Mouse (Mus musculus) layer of hippocampus, postnatal 25 days (tissue): ENCODE results near the gene Uqcrq. TPM values are rescaled to one million over a fixed set of nuclear protein-coding genes. Genes with fewer than 3 reads are reported as not detected.

ENCODE experiments used
- DNase-seq, 2 experiments: peaks; one replicate each; pipeline ENCODE4 v3.0.0; 2022; ENCODE audit warnings: mixed read lengths in 2 of 2, low spot score in 1 of 2; ENCODE audit errors: extremely low spot score in 1 of 2
- total RNA-seq, 2 experiments: library from RNA; stranded (reverse); gene quantifications; 2 replicates each; pipeline ENCODE4 v1.2.3; 2021

Uqcrq gene
- 100 to 1,000 TPM; 444 to 504 TPM for total RNA-seq

GRCm38 (mm10) chr11:53430670-53431346, at the start of gene Uqcrq, which contains the start of gene Gdf9:
Gene Uqcrq (minus strand): TSS chr11:53430831.
Gene Gdf9 (plus strand): TSS chr11:53431023.
- DNase-seq = peak; percentile 97

DNA sequence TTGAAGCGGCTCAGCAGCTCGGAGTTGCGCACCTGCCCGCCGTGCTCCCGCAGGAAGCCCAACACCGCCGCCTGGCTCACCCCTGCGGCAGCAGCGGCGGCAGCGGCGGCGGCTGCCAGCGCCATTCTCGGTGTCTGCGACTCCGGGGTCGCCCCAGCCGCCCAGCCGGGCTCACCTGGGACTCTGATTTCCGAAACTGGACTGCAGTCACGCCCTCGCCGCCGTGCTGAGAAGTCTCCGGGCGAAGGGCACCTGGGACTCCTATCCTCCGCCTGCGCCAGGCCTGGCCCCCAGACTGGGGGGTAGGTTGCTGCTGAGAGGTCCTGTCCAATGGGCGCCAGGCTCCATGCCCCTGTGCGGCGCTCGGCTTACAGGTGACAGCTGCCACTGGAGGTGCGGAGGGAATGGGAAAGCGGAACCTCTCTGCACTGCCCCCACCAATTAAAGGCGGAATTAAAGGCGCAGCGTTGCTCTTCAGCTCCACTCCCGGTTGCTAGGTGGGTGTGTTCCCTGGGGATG, 49.2 kb upstream of the Uqcrq start, which contains the start of the genes Gm9945 and Sowaha:
Gene Gm9945, plus strand, starts transcription at position 384 of the 519 bp plus-strand sequence.
Gene Sowaha, minus strand, starts transcription at position 492 of the 519 bp plus-strand sequence.
- DNase-seq = peak; percentile 58 to 66

DNA sequence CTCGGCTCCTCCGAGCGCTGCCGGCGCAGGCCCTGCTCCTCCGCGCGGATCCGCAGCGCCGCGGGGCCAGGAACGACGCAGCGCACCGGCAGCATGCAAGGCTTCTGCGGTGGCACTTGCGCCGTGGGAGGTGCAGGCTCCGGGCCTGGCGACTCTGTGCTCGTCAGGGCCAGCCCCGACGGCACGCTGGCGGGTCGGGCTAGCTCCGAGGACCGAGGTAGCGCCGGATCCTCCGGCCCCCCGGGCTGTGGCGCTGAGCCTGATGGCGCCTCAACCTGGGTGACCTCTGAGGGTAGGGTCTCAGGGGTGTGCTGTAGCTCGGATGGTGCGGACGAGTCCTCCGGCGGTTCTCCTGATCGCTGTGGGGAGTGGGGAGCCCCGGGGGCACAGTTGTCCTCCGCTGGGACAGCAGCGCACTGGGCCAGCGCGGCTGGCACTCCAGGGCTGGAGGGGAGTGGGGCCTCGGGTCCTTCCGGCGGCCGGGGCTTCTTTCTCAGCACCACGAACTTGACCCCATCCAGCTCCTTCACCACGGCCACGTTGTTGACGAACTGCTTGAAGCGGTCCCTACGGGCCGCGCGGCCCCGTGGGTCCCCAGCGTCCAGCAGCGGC, 48.6 kb upstream of the Uqcrq start:
- peak in 1 of 2 experiments; percentile 48 for DNase-seq

DNA sequence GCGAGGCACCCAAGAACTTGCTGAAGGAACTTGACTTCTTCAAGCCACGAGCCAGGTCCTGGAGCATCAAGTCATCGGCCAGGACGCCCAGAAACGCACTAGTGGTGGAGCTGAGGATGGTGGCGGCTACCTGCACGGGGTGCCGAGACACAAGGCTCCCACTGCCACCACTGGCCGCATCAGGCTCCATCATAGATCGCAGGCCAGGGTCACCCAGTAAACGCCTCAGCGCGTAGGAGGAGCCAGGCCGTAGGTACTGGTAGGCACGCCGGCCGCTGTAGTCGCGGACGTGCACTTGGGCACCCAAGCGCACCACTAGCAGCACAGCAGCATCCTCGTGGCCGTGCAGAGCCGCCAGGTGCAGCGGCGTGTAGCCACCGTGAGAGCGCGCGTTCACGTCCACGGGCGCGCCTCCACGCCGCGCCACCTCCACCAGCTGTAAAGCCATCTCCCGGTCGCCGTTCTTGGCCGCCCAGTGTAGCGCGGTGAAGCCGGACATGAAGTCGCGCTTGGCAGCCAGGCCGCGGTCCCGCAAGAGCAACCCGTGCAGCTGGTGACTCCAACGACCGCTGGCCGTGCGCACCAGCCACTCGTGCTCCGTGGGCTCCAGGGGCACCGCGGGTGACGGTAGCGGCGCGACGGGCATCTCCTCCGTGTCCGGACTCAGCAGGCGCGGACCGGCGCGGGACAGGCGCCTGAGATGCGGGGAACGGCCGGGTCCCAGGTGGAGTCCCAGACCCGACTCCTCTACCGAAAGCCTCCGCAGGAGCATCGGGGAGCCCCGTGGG, 47.9 kb upstream of the Uqcrq start:
- peak in 1 of 2 experiments; percentile 43 for DNase-seq

GRCm38 (mm10) chr11:53477833-53478232, 47.2 kb upstream of the Uqcrq start:
- no peak for DNase-seq

- DNase-seq = no peak
Observed at GRCm38 (mm10) chr11:53475620-53476019, 45.0 kb upstream of the Uqcrq start.

GRCm38 (mm10) chr11:53472709-53473108, 42.1 kb upstream of the Uqcrq start:
- DNase-seq = no peak

GRCm38 (mm10) chr11:53469968-53470695, 39.5 kb upstream of the Uqcrq start, which contains the start of gene Gm9837:
Gene Gm9837 (minus strand): TSS chr11:53470479.
- DNase-seq = peak; percentile 82 to 98

- no peak for DNase-seq
Observed at GRCm38 (mm10) chr11:53469294-53469967, 38.8 kb upstream of the Uqcrq start.

- peak; percentile 76 to 91 for DNase-seq
Observed at GRCm38 (mm10) chr11:53466231-53466971, 35.8 kb upstream of the Uqcrq start.

GRCm38 (mm10) chr11:53463551-53464424, 33.2 kb upstream of the Uqcrq start:
- DNase-seq = no peak

DNA sequence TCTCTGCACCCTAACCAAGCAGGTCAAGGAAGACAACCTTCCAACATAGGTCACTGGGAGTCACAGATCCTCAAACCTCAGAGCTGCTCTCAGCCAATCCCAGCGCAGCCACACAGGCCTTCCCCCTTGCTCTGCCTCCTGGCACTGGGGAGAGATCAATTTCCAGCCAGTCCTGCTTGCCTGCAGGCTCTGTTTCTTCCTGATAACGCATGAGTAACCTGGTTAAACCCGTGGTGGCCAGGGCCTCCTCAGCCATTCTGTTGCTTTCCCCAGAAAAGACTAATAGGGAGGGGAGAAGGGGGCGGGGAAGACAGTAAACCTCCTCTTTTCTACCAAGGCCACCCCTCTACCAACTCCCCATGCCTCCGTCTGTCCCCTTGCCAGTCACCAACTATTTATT, 31.1 kb upstream of the Uqcrq start:
- no peak for DNase-seq

DNA sequence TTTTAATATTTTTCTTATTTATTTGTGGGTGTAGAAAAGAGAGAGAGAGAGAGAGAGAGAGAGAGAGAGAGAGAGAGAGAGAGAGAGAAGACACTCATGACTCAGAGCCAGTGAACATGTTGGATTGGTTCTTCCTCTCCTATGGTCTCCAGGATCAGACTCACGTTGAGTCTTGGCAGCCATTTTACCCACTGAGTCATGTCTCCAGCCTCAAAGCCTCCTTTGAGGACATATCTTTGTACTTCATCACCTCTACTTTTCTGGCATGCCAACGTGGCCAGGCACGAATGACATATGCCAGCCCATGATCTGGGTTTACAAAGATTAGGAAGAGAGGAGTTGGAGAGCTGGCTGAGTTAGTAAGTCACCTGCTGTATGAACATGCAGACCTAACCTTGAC, 29.6 kb upstream of the Uqcrq start:
- no peak for DNase-seq

GRCm38 (mm10) chr11:53458996-53459395, 28.4 kb upstream of the Uqcrq start:
- DNase-seq = no peak

DNA sequence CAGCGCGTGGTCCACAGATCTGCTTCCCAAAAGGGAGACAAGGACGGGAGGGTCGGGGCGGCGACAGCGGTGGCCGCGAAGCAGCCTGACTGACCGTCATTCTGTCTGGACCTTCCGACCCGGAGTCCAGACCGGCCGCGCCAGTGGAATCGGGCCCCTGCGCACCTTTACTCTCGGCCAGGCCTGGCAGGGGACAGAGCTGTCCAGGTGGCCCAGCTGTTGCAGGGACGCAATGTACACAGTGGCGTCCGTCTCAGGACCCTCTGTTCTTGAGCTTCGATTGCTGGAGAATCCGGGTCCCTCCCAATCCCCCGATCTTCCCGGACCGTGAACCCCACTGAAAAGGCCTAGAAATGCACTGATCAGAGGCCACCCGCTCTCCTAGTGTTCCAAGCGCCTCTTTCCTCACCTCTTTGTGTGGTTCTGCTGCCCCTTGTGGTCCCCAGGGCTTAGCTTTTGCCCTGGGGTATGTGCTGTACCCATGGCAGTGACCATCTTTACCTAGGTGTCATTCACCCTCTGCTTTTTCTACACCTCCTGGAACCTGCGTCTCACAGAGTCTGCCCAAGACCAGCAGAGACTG, 26.8 kb upstream of the Uqcrq start:
- DNase-seq = no peak

GRCm38 (mm10) chr11:53456474-53457371, 26.1 kb upstream of the Uqcrq start, which contains the start of the genes Gm10447 and Shroom1:
Gene Gm10447 (minus strand): TSS chr11:53457110.
Gene Shroom1 (plus strand): TSS chr11:53457205.
- no peak for DNase-seq
